Mouse (Mus musculus) ES-Bruce4 (cell line): ENCODE measurements at regions not wholly inside any gene's neighbourhood (a gene's known extent, or its start where the extent isn't known, plus 50 kb on each side); places are given as distances from the start of the nearest gene placed in this dataset.

Experiments used
- CTCF ChIP-seq: IDR thresholded peaks from one replicate; pipeline ENCODE4 v1.8.1; 2011; ENCODE audit warnings: low read depth, low read length
- POLR2A ChIP-seq: IDR thresholded peaks from one replicate; pipeline ENCODE4 v1.8.1; 2011; ENCODE audit warnings: low read length; ENCODE audit not compliant: insufficient read depth

GRCm38 (mm10) chr1:73394466-73394865 lies 378.8 kb upstream of the Tnp1 start:
- TF ChIP-seq CTCF (no peak), POLR2A (no peak)
